Mouse (Mus musculus) left cerebral cortex, postnatal 10 days (tissue): ENCODE results near the gene Hspbp1. TPM values are rescaled to one million over a fixed set of nuclear protein-coding genes. Genes with fewer than 3 reads are reported as not detected.

Experiments
- DNase-seq, 2 experiments: peaks; one replicate each; pipeline ENCODE4 v3.0.0; 2021 to 2022; ENCODE audit warnings: low spot score in 2 of 2, mixed read lengths in 1 of 2; ENCODE audit errors: extremely low spot score in 1 of 2
- intact Hi-C: fragments of 180-260 bp; cut with DNase I; formaldehyde crosslinking; loops from one replicate; pipeline ENCODE4 v1.15.1; 2025
- total RNA-seq, 2 experiments: library from RNA; stranded (reverse); gene quantifications; 2 replicates each; pipeline ENCODE4 v1.2.3; 2021

Gene Hspbp1
- total RNA-seq, 2 experiments from 2014 or later = 111 to 114 TPM

DNA sequence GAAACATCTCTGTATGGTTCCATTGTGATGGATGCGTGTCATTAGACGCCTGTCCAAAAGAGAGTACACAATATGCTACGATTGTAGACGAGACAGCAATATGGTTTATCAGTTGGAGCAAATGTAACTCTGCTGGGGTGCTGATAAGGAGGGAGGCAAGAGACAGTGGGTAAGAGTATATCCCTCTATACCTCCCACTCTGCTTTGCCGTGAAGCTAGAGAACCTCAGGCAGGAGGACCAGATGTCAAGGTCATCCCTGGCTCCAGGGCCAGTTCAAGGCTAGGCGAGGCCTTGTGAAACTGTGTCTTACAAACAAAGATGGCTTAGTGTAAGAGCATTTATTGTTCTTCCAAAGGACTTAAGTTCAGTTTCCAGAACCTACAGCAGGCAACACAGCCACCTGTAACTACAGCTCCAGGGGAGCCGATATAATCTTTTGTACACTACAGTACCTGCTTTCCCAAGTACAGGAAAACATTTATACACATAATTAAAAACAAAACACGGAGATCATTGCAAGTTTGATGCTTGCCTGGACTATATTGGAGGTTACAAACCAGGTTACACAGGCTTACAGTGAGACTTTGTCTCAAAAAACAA lies 14.1 kb downstream of the Hspbp1 start:
- intact Hi-C loops = no loop called here
- peak in 1 of 2 experiments; percentile 6 for DNase-seq

DNA sequence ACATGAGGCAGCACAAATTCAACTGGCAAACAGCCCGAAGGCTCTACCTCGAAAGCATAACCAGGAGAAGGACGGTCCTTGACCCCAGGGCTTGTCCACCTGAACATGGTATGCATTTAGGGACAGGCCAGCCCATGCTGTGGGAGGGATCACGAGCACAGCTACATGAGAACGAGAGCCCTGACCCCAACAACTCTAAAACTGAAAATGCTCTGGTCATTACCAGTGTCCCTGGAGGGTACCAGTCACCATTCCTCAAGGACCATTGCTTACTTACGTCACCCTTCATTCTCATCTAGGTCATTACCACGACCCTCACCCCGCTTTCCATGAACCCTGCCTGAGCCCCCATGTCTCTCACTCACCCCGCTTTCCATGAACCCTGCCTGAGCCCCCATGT lies 15.7 kb downstream of the Hspbp1 start:
- intact Hi-C loops = no loop called here
- peak in 1 of 2 experiments; percentile 11 for DNase-seq

DNA sequence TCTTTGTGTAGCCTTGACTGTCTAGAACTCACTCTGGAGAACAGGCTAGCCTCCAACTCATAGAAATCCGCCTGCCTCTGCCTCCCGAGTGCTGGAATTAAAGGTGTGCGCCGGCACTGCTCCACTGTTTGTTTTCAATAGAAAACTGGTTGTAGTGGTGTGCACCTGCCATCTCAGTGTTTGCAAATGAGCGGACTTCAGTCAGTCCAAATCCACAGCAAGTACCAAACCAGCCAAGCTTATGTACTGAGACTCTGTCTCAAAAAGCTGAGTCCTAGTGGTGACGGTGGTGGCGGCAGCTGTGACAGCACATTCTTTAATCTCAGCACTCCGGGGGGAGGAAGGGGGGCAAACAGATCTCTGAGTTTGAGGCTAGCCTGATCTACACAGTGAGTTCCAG lies 16.4 kb downstream of the Hspbp1 start:
- intact Hi-C loops = no loop called here
- DNase-seq = peak in 1 of 2 experiments; percentile 7

DNA sequence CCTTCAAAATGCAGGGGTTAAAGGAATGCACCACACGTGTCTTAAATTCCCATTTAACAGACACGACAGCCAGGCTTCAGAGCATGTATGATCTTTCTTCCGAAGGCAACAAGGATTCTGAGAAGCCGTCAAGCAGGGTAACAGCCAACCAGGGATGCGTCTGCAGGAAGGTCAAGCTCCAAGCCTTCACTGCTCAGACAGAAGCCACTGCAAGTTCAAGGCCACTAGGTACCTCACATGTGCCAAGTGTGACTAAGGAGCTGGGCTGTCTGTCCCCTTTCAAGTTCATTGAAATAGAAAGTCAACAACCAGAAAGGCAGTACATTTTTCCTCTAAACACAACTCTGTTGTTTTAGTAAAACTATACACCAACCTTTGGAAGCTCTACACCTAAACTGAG lies 18.0 kb downstream of the Hspbp1 start:
- intact Hi-C loops = no loop called here
- peak in 1 of 2 experiments; percentile 1 for DNase-seq

DNA sequence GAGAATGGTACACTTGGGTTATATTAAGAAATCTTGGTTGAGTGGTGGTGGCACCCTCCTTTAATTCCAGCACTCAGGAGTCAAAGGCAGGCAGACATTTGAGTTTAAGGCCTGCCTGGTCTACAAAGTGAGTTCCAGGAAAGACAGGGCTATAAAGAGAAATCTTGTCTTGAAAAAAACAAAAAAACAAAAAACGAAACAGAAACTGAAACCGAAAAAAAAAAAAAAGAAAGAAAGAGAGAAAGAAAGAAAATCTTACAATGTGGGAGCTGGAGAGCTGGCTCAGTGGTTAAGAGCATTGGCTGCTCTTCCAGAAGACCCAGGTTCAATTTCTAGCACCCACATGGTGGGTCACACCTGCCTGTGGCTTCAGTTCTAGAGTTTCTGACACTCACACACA lies 21.1 kb downstream of the Hspbp1 start:
- no peak for DNase-seq
- intact Hi-C loops = no loop called here

DNA sequence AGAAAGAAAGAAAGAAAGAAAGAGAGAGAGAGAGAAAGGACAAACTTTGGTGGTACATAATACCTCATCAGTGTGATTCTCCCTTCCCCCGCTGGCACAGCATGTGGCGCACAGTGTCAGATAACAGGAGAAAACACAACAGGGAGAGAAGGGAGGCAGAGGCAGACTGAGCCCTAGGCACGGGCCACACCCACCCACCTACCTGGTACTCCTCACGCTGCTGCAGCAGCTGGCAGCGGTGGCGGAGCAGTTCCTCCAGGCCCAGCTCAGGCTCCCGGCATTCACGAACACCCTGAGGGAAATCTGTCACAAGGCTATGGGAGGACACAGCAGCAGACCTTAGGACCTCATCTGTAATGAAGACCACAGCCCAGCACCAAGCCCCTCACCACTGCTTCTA lies 21.7 kb downstream of the Hspbp1 start:
- intact Hi-C loops = no loop called here

DNA sequence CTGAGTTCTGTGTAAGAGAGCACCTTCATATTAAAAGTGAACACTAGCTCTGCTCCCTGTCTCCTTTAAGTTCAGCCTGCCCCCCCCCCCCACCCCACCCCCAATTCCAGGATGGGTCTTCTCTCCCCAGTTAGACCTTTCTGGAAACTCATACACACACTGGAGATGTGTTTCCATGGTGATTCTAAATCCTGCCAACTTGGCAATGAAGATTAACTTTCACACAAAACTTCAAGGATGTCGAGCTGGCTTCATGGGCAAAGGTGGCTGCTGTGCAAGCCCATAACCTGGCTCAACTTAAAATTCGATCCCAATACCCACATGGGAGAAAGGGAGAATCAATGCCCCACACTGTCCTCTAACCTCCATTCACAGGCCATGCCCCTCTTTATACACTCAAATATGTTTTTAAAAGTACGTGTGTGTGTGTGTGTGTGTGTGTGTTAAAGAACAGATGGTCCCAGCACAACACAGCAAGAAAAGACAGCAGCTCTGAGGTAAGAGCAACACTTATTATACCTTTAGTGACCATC lies 24.9 kb downstream of the Hspbp1 start:
- intact Hi-C loops = no loop called here
- DNase-seq = peak in 1 of 2 experiments; percentile 57

More for the DNA sequence above, 21.7 kb downstream of the Hspbp1 start:
- no peak for DNase-seq

DNA sequence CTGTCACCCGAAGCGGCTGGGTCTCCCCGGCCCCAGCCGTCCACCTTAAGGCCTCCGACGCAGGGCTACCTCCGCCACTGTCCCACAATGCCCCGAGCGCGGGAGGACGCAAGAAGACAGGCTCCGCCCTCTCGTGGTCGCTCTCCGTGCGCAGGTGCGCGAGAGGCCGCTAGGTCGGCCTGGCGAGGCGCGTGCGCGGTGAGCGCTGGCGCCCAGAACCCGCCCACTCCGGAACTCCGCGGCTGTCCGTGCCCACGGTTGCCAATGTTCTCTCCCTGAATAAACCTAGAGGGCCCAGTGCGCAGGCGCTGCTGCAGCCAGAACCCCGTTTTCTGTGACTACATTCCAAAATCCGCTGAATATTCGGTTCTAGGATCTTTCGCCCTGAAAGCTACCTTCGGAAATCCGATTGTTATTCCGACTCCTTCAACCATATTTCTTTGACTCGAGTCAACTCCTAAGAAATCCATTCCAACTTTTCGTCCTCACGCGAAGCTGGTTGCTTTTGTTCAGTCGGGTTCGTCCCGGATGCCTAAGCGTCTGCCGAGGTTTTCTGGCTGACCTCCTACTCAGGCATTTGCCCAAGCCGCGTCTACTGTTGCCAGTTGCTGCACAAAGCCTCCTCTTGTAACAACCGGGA lies 25.8 kb downstream of the Hspbp1 start, which contains the start of gene Ppp6r1:
Gene Ppp6r1, minus strand, starts transcription at position 108 of the 640 bp plus-strand sequence.
- intact Hi-C loops = no loop called here
- DNase-seq = peak; percentile 95 to 98

DNA sequence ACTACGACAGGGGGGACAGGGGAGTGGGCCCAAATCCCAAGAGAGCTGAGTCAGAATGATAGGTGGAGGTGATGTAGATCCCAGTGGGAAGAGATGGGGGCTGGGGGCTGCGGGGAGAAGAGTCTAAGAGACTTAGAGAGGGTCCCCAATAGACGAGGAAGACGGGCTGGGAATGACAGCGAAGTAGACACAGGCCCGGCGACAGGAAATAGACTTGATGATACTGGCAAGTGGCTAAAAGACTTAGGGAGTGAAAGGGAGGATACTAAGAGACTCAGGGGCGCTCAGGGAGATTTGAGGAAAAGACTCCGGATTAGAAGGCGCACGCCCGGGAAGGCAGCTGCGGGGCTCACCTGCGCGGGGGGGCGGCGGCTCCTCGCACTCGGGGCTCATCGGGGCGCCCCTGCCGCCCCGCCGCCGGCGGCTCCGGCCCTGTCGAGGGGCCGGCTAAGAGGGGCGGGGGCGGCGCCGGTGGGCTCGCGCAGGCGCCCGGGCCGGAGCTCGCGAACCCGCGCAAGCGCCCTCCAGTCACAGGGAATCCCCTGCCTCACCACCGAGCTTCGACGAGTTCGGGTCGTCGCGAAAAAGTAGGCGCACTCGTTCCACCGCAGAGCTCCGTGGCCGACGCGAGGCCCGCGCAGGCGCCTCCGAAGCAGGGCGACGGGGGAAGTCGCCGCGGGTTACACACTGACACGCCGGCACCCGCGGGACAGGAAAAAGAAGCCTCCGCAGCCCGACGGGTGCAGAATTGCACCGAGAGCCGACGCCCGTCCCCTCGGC lies 26.6 kb downstream of the Hspbp1 start:
- intact Hi-C loops = no loop called here
- DNase-seq = peak in 1 of 2 experiments; percentile 80

DNA sequence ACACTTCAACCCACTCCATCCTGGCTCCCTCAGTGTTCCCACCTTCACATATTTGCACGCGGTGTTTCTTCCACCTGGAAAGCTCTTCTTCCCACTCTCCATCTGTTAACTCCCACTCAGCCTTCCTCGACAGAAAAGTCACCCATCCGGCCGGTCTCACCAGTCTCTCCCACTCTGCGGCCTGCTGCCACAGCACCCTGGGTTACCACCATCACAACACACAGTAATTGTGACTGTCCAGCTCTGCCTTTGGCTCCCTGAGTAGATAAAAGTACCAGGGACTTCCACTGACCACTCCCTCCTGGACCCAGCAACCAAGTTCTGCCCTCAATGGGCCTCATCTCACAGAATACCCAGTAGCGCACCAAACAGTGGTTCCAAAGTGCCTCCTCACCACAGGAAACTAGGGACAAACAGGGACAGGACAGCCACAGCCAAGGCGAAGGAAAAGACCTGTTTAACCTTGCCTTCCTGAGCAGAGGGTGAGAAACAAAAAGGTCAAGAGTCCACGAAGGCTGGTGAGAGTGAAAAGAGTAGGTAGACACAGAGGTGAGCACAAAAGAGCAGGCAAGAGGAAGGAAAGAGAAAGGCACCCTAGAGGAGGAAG lies 27.2 kb downstream of the Hspbp1 start:
- intact Hi-C loops = no loop called here
- DNase-seq = no peak

DNA sequence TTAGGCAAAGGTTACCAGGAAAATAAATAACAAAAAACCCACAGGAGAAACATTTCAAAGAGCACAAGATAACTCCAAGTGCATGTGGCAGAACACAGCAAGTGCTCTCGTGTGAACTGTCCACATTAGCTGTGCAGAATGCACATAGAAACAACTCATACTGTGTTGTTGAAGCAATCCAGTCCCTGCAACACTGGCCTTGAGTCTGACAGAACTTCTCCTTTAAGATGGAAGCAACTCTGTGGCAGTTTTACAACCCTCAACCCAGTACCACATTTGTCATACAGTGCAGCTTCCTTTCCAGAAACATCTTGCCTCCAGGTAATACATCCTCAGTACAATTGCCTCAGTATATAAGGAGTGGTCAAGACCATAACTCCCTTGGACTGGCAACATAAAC lies 28.1 kb downstream of the Hspbp1 start:
- intact Hi-C loops = no loop called here
- no peak for DNase-seq

DNA sequence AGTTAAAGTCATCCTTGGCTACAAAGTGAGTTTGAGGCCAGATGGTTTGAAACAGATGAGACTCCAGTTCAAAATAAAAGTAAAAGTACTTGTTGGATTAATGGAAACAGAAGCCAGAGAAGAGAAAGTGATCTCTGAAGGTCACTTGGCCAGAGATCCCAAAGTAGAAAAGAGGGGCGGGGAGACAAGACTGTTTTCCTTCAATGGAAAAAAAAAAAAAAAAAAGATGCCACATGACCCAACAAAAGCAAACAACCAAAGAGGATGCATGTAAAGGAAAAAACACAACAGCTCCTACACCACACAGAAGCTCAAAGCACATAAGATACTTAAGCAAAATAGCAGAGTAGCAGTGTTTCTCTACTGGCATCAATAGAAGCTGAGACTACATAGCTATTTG lies 29.0 kb downstream of the Hspbp1 start:
- DNase-seq = no peak
- intact Hi-C loops = no loop called here

DNA sequence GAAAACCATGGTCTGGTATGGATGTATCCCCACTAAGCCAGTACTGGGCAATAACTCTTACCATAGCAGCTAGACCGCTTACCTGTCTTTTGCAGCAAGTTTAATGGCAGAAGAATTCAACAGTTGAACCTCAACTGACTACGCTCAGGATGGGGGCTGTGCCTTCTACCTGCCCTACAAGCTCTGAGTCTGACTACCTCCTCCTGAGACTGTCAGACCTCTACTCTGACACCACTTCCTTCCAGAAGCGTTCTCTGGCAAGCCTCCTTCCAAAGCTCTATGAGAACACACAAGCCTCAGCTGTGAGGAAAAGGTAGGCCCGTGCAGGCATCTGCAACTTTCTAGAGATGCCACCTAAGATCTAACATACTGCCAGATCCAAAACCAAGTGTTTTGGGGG lies 29.5 kb downstream of the Hspbp1 start:
- intact Hi-C loops = no loop called here
- DNase-seq = no peak

DNA sequence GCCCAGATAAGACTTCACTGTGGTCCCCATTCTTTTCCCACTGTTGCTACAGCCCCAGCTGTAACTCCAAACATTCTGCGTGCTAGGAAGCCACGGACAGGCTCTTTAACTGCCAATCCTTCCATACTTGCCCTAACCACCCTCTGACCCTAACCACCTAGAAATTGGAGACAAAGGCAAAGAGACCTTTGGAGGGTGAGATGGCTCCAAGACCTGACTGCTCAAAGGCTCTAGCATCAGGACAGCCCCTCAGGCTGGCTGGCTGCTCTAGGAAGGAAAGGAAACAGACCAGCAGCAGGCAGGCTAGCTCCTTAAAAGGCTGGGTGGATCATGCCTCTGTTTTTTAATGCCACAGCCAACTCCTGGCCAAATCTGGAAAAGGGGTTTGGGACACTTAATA lies 30.6 kb downstream of the Hspbp1 start:
- no peak for DNase-seq
- intact Hi-C loops = no loop called here

DNA sequence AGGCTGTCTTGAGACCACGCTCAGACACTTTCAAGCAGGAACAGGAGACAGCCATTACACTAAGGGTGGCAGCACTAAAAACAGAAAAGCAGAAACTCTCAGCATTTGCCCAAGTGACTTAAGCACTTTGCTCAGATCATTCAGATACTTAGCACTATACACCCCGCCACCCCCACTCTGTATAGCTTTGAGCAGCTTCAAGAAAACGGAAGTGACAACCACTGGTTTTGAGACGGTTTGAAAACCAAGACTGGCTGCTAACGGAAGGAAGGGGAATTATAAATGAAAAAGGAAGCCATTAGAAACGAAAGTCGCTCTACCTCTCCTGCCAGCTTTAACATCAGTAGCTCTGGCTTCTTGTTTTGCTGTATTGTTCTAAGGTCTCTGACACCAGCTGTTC lies 31.1 kb downstream of the Hspbp1 start:
- no peak for DNase-seq
- intact Hi-C loops = no loop called here

DNA sequence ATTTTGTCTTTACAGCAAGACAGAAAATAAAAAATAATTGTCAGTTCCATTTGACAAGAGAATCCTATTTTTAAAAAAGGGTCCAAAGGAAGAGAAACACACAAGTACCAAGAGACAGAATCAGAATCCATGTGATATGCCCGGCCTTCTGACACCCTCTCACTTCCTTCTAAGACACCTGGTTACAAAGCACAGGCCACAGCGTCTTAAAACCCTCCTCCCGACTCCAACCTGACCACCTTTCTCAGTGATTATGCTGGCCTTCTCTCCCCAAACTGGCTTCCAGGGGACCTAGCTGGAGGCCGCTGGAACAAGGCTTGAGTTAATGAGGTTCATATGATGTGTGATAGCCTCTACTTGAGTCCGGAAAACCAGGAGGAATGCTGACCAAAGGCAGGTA lies 31.5 kb downstream of the Hspbp1 start:
- intact Hi-C loops = no loop called here
- DNase-seq = no peak

DNA sequence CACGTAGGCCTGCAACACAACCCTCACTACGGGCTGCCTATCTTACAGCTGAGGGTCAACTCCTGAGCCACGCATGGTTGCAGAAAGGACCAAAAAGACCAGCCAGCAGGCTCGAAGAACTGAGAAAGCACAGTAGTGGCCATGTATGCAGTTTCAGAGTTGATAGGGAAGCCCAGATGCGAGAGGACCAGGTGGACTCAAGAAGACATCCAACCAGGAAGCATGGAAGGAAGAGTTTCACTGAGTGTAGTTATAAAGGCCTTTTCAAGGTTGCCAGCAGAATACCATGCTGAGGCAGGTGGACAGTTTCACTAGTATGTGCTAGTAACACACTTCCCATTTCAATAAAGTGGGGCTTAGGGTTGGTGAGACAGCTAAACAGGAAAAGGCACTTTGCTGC lies 32.1 kb downstream of the Hspbp1 start:
- intact Hi-C loops = no loop called here
- no peak for DNase-seq

DNA sequence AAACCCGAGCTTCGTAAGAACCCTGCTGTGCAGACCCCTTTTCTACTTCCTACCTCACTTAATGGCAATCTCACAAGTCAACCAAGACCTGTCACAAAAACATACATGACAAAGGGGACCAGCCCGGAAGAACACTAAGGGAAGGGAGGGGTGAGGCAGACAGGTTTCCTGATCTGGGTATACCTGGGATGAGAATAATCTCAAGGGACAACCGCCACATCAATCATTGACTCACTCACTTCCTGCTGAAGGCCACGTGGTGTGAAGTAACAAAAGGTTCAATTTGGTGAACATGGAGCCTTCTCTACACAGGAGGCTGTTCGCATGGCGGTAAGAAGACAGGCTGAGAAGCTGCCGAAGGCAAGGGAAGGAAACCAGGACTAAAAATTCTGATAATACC lies 33.3 kb downstream of the Hspbp1 start:
- intact Hi-C loops = no loop called here
- no peak for DNase-seq

DNA sequence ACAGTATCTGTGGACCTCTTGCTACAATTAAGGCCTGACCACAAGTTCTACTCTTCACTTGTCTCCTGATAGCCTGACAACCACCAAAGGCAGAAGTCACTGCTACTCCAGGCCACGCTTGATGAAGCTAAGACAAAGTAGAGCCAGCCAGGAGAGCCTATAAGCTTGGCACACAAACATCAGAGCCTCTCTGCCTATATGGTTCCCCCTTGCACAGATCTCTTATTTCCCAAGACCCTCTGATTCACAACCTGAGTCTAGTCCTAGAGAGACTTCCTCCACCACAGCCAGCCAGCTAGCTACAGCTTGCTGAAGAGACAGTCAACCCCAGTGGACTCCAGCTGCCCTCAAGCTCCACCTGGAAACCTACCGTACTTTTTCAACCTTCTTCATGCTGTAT lies 36.9 kb downstream of the Hspbp1 start:
- intact Hi-C loops = no loop called here
- no peak for DNase-seq
